Mouse (Mus musculus): Measurements from ENCODE around the gene Farp2. TPM values are rescaled to one million over a fixed set of nuclear protein-coding genes. Genes with fewer than 3 reads are reported as not detected.

Gene Farp2
- total RNA-seq, 1 experiment, result 2.8 TPM

DNA sequence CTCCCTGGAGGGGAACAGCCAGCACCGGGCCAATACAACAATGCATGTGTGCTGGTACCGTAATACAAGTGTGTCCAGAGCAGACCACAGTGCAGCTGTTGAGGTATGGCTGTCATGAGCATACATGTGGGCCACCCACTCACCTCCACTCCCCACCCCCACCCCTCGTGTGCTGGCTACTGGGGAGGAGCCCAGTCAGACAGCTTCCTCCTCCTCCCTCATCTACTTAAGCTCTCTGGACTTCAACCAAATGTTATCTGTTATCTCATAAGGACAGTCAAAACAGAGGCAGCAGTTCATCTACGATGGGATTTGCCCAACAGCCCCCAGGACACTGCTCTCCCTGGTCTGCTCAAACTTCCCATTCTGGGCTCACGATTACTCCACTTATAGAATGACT, 107.1 kb downstream of the Farp2 start:
- Histone ChIP-seq H3K27ac (ENCODE audit: insufficient read depth, low read depth, low read length, poor library complexity, severe bottlenecking) (no peak overlapping the region), H3K4me3 (ENCODE audit: insufficient read depth in 1 of 2, low read depth in 1 of 2, low read length in 2 of 2, poor library complexity in 1 of 2, severe bottlenecking in 1 of 2) (no peak overlapping the region), H3K4me1 (ENCODE audit: control insufficient read depth in 2 of 2, insufficient read depth in 2 of 2, low read length in 2 of 2, poor library complexity in 1 of 2) (no peaks in the 10 kb centered on the region), H3K36me3 (ENCODE audit: control insufficient read depth, insufficient read depth, low read length, poor library complexity, severe bottlenecking) (peaks cover 20% of the 10 kb centered on the region; the same call in 1 of the 2 replicates), H3K9ac (ENCODE audit: insufficient read depth, low read depth, low read length, poor library complexity, severe bottlenecking) (no peak overlapping the region), H3K9me3 (ENCODE audit: control insufficient read depth, insufficient read depth, low read depth, low read length) (no peaks in the 10 kb centered on the region)
- in situ Hi-C loops (cut with MboI; ENCODE audit: low sequenced_read_pairs in 2 of 2, unreplicated experiment in 2 of 2), result no loop called here
- DNase-seq (ENCODE audit: low read depth, low spot score), result no peak
- no peak for TF ChIP-seq CHD2 (IDR thresholded peaks at IDR 0.05; ENCODE audit: low read depth, low read length)
- no peak for TF ChIP-seq HCFC1 (IDR thresholded peaks at IDR 0.05; ENCODE audit: borderline replicate concordance, insufficient read depth, low read length)

DNA sequence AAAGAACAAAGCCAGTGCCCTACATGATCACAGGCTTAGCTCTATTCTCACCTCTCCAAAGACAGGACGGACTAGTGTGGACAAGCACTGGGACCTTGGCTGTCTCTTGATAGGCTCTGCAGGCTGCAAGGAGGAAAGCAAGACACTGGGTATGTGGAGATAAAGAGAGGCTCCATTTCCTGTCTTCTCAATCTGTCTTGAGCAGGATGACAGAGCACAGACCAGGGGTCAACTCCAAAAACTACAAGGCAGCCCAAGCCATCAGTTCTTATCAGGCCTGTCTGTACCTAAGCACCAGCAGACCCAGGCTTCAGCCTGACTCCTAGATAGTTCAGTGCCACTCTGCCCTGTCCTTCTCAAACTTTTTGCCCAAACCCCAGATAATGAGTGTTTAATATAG, 112.6 kb downstream of the Farp2 start:
- Histone ChIP-seq H3K4me1 (ENCODE audit: control insufficient read depth in 2 of 2, insufficient read depth in 2 of 2, low read length in 2 of 2, poor library complexity in 1 of 2) (no peaks in the 10 kb centered on the region), H3K9me3 (ENCODE audit: control insufficient read depth, insufficient read depth, low read depth, low read length) (no peaks in the 10 kb centered on the region), H3K36me3 (ENCODE audit: control insufficient read depth, insufficient read depth, low read length, poor library complexity, severe bottlenecking) (peaks cover 52% of the 10 kb centered on the region), H3K9ac (ENCODE audit: insufficient read depth, low read depth, low read length, poor library complexity, severe bottlenecking) (no peak overlapping the region), H3K4me3 (ENCODE audit: insufficient read depth in 1 of 2, low read depth in 1 of 2, low read length in 2 of 2, poor library complexity in 1 of 2, severe bottlenecking in 1 of 2) (no peak overlapping the region), H3K27ac (ENCODE audit: insufficient read depth, low read depth, low read length, poor library complexity, severe bottlenecking) (no peak overlapping the region)
- in situ Hi-C loops (cut with MboI; ENCODE audit: low sequenced_read_pairs in 2 of 2, unreplicated experiment in 2 of 2), result no loop called here
- TF ChIP-seq HCFC1 (IDR thresholded peaks at IDR 0.05; ENCODE audit: borderline replicate concordance, insufficient read depth, low read length), result no peak
- no peak for TF ChIP-seq MAFK (IDR thresholded peaks at IDR 0.05; ENCODE audit: insufficient read depth, low read depth, low read length)
- TF ChIP-seq ZNF384 (IDR thresholded peaks at IDR 0.05; ENCODE audit: low read depth, low read length), result no peak
- TF ChIP-seq CHD2 (IDR thresholded peaks at IDR 0.05; ENCODE audit: low read depth, low read length), result no peak
- no peak for TF ChIP-seq ZC3H11A (IDR thresholded peaks at IDR 0.05; ENCODE audit: borderline replicate concordance, low read depth, low read length)
- no peak for DNase-seq (ENCODE audit: low read depth, low spot score)

DNA sequence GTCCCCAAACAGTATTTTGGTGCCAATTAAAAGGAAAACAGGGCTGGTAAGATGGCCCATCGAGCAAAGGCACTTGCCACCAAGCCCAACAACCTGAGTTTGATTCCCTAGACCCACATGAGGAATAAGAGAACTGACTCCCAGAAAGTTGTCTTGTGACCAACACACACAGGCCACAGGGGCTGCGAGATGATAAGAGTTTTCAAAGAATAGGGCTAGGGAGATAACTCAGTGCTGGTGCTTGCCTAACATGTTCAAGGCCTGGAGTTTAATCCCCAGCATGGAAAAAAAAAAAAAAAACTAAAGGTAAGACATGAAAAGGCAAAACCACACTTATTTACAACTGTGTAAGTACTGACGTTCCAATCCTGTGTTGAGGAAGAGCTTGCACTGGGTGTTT, 118.9 kb downstream of the Farp2 start:
- in situ Hi-C loops (cut with MboI; ENCODE audit: low sequenced_read_pairs in 2 of 2, unreplicated experiment in 2 of 2), result no loop called here
- no peak for DNase-seq (ENCODE audit: low read depth, low spot score)
- no peaks in the 10 kb centered on the region for H3K9me3 ChIP-seq (ENCODE audit: control insufficient read depth, insufficient read depth, low read depth, low read length)
- no peak overlapping the region for H3K4me3 ChIP-seq (ENCODE audit: insufficient read depth in 1 of 2, low read depth in 1 of 2, low read length in 2 of 2, poor library complexity in 1 of 2, severe bottlenecking in 1 of 2)
- peaks cover 3% of the 10 kb centered on the region in 2 experiments; a peak in 1 of 4 replicates for H3K4me1 ChIP-seq (ENCODE audit: control insufficient read depth in 2 of 2, insufficient read depth in 2 of 2, low read length in 2 of 2, poor library complexity in 1 of 2)
- peaks cover 19% of the 10 kb centered on the region for H3K36me3 ChIP-seq (ENCODE audit: control insufficient read depth, insufficient read depth, low read length, poor library complexity, severe bottlenecking)
- no peak for TF ChIP-seq CHD2 (IDR thresholded peaks at IDR 0.05; ENCODE audit: low read depth, low read length)
- TF ChIP-seq ZC3H11A (IDR thresholded peaks at IDR 0.05; ENCODE audit: borderline replicate concordance, low read depth, low read length), result no peak
- no peak for TF ChIP-seq HCFC1 (IDR thresholded peaks at IDR 0.05; ENCODE audit: borderline replicate concordance, insufficient read depth, low read length)
- no peak for TF ChIP-seq ZNF384 (IDR thresholded peaks at IDR 0.05; ENCODE audit: low read depth, low read length)
- TF ChIP-seq MAFK (IDR thresholded peaks at IDR 0.05; ENCODE audit: insufficient read depth, low read depth, low read length), result no peak
- no peak overlapping the region for H3K27ac ChIP-seq (ENCODE audit: insufficient read depth, low read depth, low read length, poor library complexity, severe bottlenecking)
- no peak overlapping the region for H3K9ac ChIP-seq (ENCODE audit: insufficient read depth, low read depth, low read length, poor library complexity, severe bottlenecking)

DNA sequence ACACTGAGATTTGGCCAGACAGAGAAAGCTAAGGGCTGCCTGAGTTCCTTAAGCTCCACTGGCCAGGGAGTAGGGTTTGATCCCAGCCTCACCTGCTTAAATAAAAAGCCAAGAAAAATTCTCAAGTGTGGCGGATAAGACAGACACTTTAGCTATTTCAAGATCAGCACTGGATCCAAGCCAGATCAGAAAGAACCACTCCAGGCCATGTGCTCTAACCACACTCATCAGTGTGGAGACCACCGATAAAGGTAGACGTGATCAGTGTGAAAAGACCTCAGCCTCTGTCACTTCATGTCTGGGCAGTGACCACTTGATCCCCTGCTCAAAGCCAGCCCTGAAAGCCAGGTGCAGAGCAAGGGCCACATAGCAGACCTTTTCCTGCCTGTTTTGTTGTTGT, 120.8 kb downstream of the Farp2 start:
- TF ChIP-seq HCFC1 (IDR thresholded peaks at IDR 0.05; ENCODE audit: borderline replicate concordance, insufficient read depth, low read length) (no peak), CHD2 (IDR thresholded peaks at IDR 0.05; ENCODE audit: low read depth, low read length) (no peak), MAFK (IDR thresholded peaks at IDR 0.05; ENCODE audit: insufficient read depth, low read depth, low read length) (no peak), ZC3H11A (IDR thresholded peaks at IDR 0.05; ENCODE audit: borderline replicate concordance, low read depth, low read length) (no peak), ZNF384 (IDR thresholded peaks at IDR 0.05; ENCODE audit: low read depth, low read length) (no peak)
- in situ Hi-C loops (cut with MboI; ENCODE audit: low sequenced_read_pairs in 2 of 2, unreplicated experiment in 2 of 2), result no loop called here
- Histone ChIP-seq H3K4me3 (ENCODE audit: insufficient read depth in 1 of 2, low read depth in 1 of 2, low read length in 2 of 2, poor library complexity in 1 of 2, severe bottlenecking in 1 of 2) (no peak overlapping the region), H3K27ac (ENCODE audit: insufficient read depth, low read depth, low read length, poor library complexity, severe bottlenecking) (no peak overlapping the region), H3K4me1 (ENCODE audit: control insufficient read depth in 2 of 2, insufficient read depth in 2 of 2, low read length in 2 of 2, poor library complexity in 1 of 2) (peaks cover 3 to 5% of the 10 kb centered on the region in 2 experiments; a peak in 2 of 4 replicates), H3K9ac (ENCODE audit: insufficient read depth, low read depth, low read length, poor library complexity, severe bottlenecking) (no peak overlapping the region), H3K36me3 (ENCODE audit: control insufficient read depth, insufficient read depth, low read length, poor library complexity, severe bottlenecking) (peaks cover 5% of the 10 kb centered on the region), H3K9me3 (ENCODE audit: control insufficient read depth, insufficient read depth, low read depth, low read length) (no peaks in the 10 kb centered on the region)
- no peak for DNase-seq (ENCODE audit: low read depth, low spot score)

DNA sequence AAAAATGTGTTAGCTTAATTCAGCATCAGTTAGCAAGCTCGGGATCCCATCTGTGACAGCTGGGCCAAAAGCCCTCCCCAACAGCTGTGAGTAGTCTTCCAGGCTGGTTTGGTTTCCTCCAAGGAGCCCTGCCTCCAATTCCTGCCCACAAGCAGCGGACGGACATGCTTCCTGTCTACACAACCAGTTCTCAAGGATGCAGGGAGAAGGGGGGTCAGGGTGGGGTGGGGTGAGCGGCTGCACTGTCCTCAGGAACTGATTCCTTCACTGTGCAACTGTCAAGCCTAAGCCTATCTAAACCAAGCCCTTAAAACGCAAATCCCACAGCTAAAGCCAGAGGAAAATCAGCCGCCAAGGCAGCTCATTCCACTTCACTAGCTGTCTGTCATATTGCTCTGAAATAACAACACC, 122.6 kb downstream of the Farp2 start:
- DNase-seq (ENCODE audit: low read depth, low spot score), result no peak

More for the DNA sequence above, 122.6 kb downstream of the Farp2 start:
- H3K9ac ChIP-seq (ENCODE audit: insufficient read depth, low read depth, low read length, poor library complexity, severe bottlenecking), result peak overlapping the region; percentile 69; the same call in 1 of the 2 replicates
- H3K9me3 ChIP-seq (ENCODE audit: control insufficient read depth, insufficient read depth, low read depth, low read length), result no peaks in the 10 kb centered on the region
- peaks cover 3 to 5% of the 10 kb centered on the region in 2 experiments; a peak in 2 of 4 replicates for H3K4me1 ChIP-seq (ENCODE audit: control insufficient read depth in 2 of 2, insufficient read depth in 2 of 2, low read length in 2 of 2, poor library complexity in 1 of 2)
- H3K36me3 ChIP-seq (ENCODE audit: control insufficient read depth, insufficient read depth, low read length, poor library complexity, severe bottlenecking), result peaks cover 3% of the 10 kb centered on the region; the same call in 1 of the 2 replicates
- TF ChIP-seq HCFC1 (IDR thresholded peaks at IDR 0.05; ENCODE audit: borderline replicate concordance, insufficient read depth, low read length) (no peak), ZC3H11A (IDR thresholded peaks at IDR 0.05; ENCODE audit: borderline replicate concordance, low read depth, low read length) (no peak)
- H3K4me3 ChIP-seq (ENCODE audit: insufficient read depth in 1 of 2, low read depth in 1 of 2, low read length in 2 of 2, poor library complexity in 1 of 2, severe bottlenecking in 1 of 2), result peak overlapping the region; percentile 84 to 95
- no peak overlapping the region for H3K27ac ChIP-seq (ENCODE audit: insufficient read depth, low read depth, low read length, poor library complexity, severe bottlenecking)
- in situ Hi-C loops (cut with MboI; ENCODE audit: low sequenced_read_pairs in 2 of 2, unreplicated experiment in 2 of 2), result no loop called here

All from ES-E14 (cell line).